Mouse (Mus musculus) lung, postnatal 0 days (tissue): ENCODE results near the gene Cebpe. TPM values are rescaled to one million over a fixed set of nuclear protein-coding genes. Genes with fewer than 3 reads are reported as not detected.
A peak's percentile ranks its signal among the peaks of the same experiment; 100 is the strongest.

Source experiments
- ATAC-seq: fragments of 200-750 bp; cut with Nextera tagmentation; 2 replicates; pipeline ENCODE4 v1.8.0; 2017; ENCODE audit warnings: moderate library complexity
- DNase-seq: peaks from one replicate; pipeline ENCODE4 v3.0.0-alpha.2; 2016; ENCODE audit warnings: low spot score
- H3K27ac ChIP-seq: fragments of 300-500 bp; sonication (generic); 2 replicates; pipeline ENCODE4 v1.5.1; 2014; ENCODE audit warnings: antibody characterized with exemption, mild to moderate bottlenecking, low read length, mixed read lengths
- H3K27me3 ChIP-seq: fragments of 300-500 bp; sonication (generic); replicated peaks from 2 replicates; pipeline ENCODE4 v1.6.1; 2014; ENCODE audit warnings: low read length, mixed read lengths; ENCODE audit not compliant: insufficient read depth
- H3K36me3 ChIP-seq: fragments of 300-500 bp; sonication (generic); 2 replicates; pipeline ENCODE4 v1.6.1; 2014; ENCODE audit warnings: low read length, mixed read lengths; ENCODE audit not compliant: insufficient read depth
- H3K4me1 ChIP-seq: fragments of 300-500 bp; sonication (generic); 2 replicates; pipeline ENCODE4 v1.6.1; 2014; ENCODE audit warnings: antibody characterized with exemption, low read depth, low read length, mixed read lengths; ENCODE audit not compliant: insufficient read depth
- H3K4me2 ChIP-seq: fragments of 300-500 bp; sonication (generic); replicated peaks from 2 replicates; pipeline ENCODE4 v1.6.1; 2014; ENCODE audit warnings: low read depth, mild to moderate bottlenecking, low read length, moderate library complexity, mixed read lengths
- H3K4me3 ChIP-seq: fragments of 300-500 bp; sonication (generic); 2 replicates; pipeline ENCODE4 v1.5.1; 2014; ENCODE audit warnings: low read depth, low read length
- H3K9ac ChIP-seq: fragments of 300-500 bp; sonication (generic); replicated peaks from 2 replicates; pipeline ENCODE4 v1.6.1; 2014; ENCODE audit warnings: low read depth, mild to moderate bottlenecking
- H3K9me3 ChIP-seq: fragments of 300-500 bp; sonication (generic); 2 replicates; pipeline ENCODE4 v1.6.1; 2016; ENCODE audit warnings: low read length, mixed read lengths
- CTCF ChIP-seq: IDR thresholded peaks from 2 replicates; pipeline ENCODE4 v1.5.1; 2016; ENCODE audit warnings: antibody characterized with exemption, mild to moderate bottlenecking
- EP300 ChIP-seq: IDR thresholded peaks from 2 replicates; pipeline ENCODE4 v1.6.1; 2016; ENCODE audit warnings: antibody characterized with exemption, mild to moderate bottlenecking, control low read depth
- WGBS: fragments of 180-500 bp; shearing (Covaris S2); extraction: QIAGEN DNeasy Blood & Tissue Kit; methylation state at CpG from one replicate; pipeline ENCODE4 v1.1.7; 2014; 5-methylcytosine and 5-hydroxymethylcytosine counted together
- polyA plus RNA-seq: library from polyadenylated mRNA; unstranded; fragments of >200 nt; fragmentation: Nextera tagmentation; extraction: Ambion mirVana; gene quantifications from 2 replicates; pipeline ENCODE4 v1.2.1, GENCODE M21; 2015

The Cebpe gene
- polyA plus RNA-seq: 0.58 and 0.69 TPM in 2 replicates

GRCm38 (mm10) chr14:54712074-54712473, at the start of gene Cebpe:
Cebpe (minus strand) TSS chr14:54712174.
- no peak for TF ChIP-seq EP300
- TF ChIP-seq CTCF: no peak
- Histone ChIP-seq H3K4me3 (no peak within 1 kb of the TSS), H3K9ac (no peak within 1 kb of the TSS), H3K36me3 (no peaks in the 10 kb centered on the region), H3K27me3 (no peaks in the 10 kb centered on the region), H3K27ac (no peak within 1 kb of the TSS), H3K9me3 (no peaks in the 10 kb centered on the region), H3K4me2 (no peak within 1 kb of the TSS), H3K4me1 (no peaks in the 10 kb centered on the region)
- DNase-seq (no peak), ATAC-seq (no peak)
- 79% methylated on average over 7 of the region's 7 CpGs for WGBS

GRCm38 (mm10) chr14:54756382-54756781, 44.4 kb upstream of the Cebpe start:
- no peaks in the 10 kb centered on the region for H3K9me3 ChIP-seq
- no peaks in the 10 kb centered on the region for H3K36me3 ChIP-seq
- ATAC-seq (no peak), DNase-seq (peak; percentile 30)
- no peak overlapping the region for H3K4me3 ChIP-seq
- H3K27me3 ChIP-seq: no peaks in the 10 kb centered on the region
- no peak overlapping the region for H3K9ac ChIP-seq
- no peak overlapping the region for H3K27ac ChIP-seq
- TF ChIP-seq CTCF (no peak), EP300 (no peak)
- peaks cover 3% of the 10 kb centered on the region; the same call in 1 of the 2 replicates for H3K4me1 ChIP-seq
- WGBS: 43% methylated on average over 6 of the region's 6 CpGs
- H3K4me2 ChIP-seq: no peak overlapping the region

GRCm38 (mm10) chr14:54754602-54755018, 42.6 kb upstream of the Cebpe start:
- ATAC-seq (peak; percentile 91), DNase-seq (peak; percentile 94)
- Histone ChIP-seq H3K36me3 (no peaks in the 10 kb centered on the region), H3K27ac (no peak overlapping the region; the same call in 1 of the 2 replicates), H3K27me3 (no peaks in the 10 kb centered on the region), H3K9ac (no peak overlapping the region), H3K4me1 (peaks cover 3% of the 10 kb centered on the region; the same call in 1 of the 2 replicates), H3K9me3 (no peaks in the 10 kb centered on the region), H3K4me2 (0 out of 2 replicates have a peak overlapping the region, but pooled peaks have one; percentile 11), H3K4me3 (no peak overlapping the region)
- no peak for TF ChIP-seq CTCF
- no peak for TF ChIP-seq EP300
- 12% methylated on average over 6 of the region's 6 CpGs for WGBS

GRCm38 (mm10) chr14:54753986-54754601, 42.1 kb upstream of the Cebpe start:
- Histone ChIP-seq H3K4me3 (no peak overlapping the region), H3K27ac (peak overlapping the region; percentile 51; the same call in 1 of the 2 replicates), H3K9ac (no peak overlapping the region), H3K36me3 (no peaks in the 10 kb centered on the region), H3K9me3 (no peaks in the 10 kb centered on the region), H3K4me1 (peaks cover 3% of the 10 kb centered on the region; the same call in 1 of the 2 replicates), H3K4me2 (0 out of 2 replicates have a peak overlapping the region, but pooled peaks have one; percentile 11), H3K27me3 (no peaks in the 10 kb centered on the region)
- DNase-seq (no peak), ATAC-seq (0 out of 2 replicates have a peak, but pooled peaks have one; percentile 5)
- TF ChIP-seq CTCF: no peak
- TF ChIP-seq EP300: no peak
- 67% methylated on average over 14 of the region's 14 CpGs for WGBS

- Histone ChIP-seq H3K9me3 (no peaks in the 10 kb centered on the region), H3K4me3 (no peak overlapping the region), H3K9ac (no peak overlapping the region), H3K27ac (no peak overlapping the region), H3K36me3 (no peaks in the 10 kb centered on the region), H3K4me2 (no peak overlapping the region), H3K4me1 (peaks cover 3% of the 10 kb centered on the region; the same call in 1 of the 2 replicates), H3K27me3 (no peaks in the 10 kb centered on the region)
- 78% methylated on average over 6 of the region's 6 CpGs for WGBS
- ATAC-seq (no peak), DNase-seq (no peak)
- TF ChIP-seq CTCF (no peak), EP300 (no peak)
Measured at GRCm38 (mm10) chr14:54752938-54753337, 41.0 kb upstream of the Cebpe start.

GRCm38 (mm10) chr14:54751768-54752167, 39.8 kb upstream of the Cebpe start:
- Histone ChIP-seq H3K9me3 (no peaks in the 10 kb centered on the region), H3K36me3 (no peaks in the 10 kb centered on the region), H3K27me3 (no peaks in the 10 kb centered on the region), H3K4me1 (peaks cover 3% of the 10 kb centered on the region; the same call in 1 of the 2 replicates), H3K9ac (no peak overlapping the region), H3K4me2 (no peak overlapping the region), H3K27ac (no peak overlapping the region), H3K4me3 (no peak overlapping the region)
- no peak for TF ChIP-seq EP300
- no peak for TF ChIP-seq CTCF
- DNase-seq: no peak
- ATAC-seq: no peak
- 72% methylated on average over 1 of the region's 1 CpGs for WGBS
